In the genomic region with DNA sequence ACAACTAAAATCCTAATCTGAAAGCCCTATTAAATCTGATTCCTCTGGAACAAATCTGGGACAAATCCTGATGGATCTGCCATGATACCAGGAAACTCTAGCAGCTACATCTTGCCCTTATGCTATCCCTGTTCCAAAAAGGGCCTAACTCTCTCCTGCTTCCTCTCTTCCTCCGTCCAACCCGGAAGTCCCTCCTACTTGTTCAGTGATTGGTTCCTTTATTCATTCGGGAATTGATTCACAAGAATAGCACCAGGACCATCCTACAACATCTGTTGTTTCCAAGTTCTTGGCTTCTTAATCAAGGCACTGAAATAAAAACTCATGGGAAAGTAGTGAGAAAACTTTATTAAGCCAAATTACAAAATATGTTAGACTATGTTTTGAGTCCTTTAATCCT, we compare ENCODE assay signal across 30 mouse cellular contexts. TPM values are rescaled to one million over a fixed set of nuclear protein-coding genes. Genes with fewer than 3 reads are reported as not detected.
"Had no signal": no experiment of that assay in that cellular context is flagged by ENCODE, and none has a peak within 500 bp of the region (broad histone marks: within the 10 kb centered on the region; RNA-seq: fewer than 3 reads in every experiment).

No protein-coding gene starts in this region.

- ATAC-seq: liver, postnatal 0 days; lung, postnatal 0 days; midbrain, embryonic 13.5 days; midbrain, embryonic 15.5 days had no signal

- H3K27me3 ChIP-seq: lung, embryonic 15.5 days; midbrain, embryonic 13.5 days; midbrain, embryonic 15.5 days; neural tube, embryonic 13.5 days; neural tube, embryonic 15.5 days had no signal

- H3K9ac ChIP-seq: liver, postnatal 0 days; lung, embryonic 15.5 days; midbrain, embryonic 13.5 days; midbrain, embryonic 15.5 days; neural tube, embryonic 13.5 days; neural tube, embryonic 15.5 days had no signal

- H3K36me3 ChIP-seq: lung, embryonic 15.5 days; midbrain, embryonic 13.5 days; midbrain, embryonic 15.5 days; neural tube, embryonic 13.5 days; neural tube, embryonic 15.5 days had no signal

- H3K4me1 ChIP-seq: midbrain, embryonic 13.5 days; midbrain, embryonic 15.5 days had no signal

- H3K4me2 ChIP-seq: lung, embryonic 15.5 days; midbrain, embryonic 11.5 days; midbrain, embryonic 13.5 days; midbrain, embryonic 15.5 days; neural tube, embryonic 13.5 days; neural tube, embryonic 15.5 days had no signal

- H3K4me3 ChIP-seq: lung, embryonic 15.5 days; megakaryocyte, embryonic 14.5 days; midbrain, embryonic 13.5 days; midbrain, embryonic 15.5 days; neural tube, embryonic 13.5 days; neural tube, embryonic 15.5 days had no signal

- H3K27ac ChIP-seq: lung, embryonic 15.5 days; macrophage; midbrain, embryonic 13.5 days; midbrain, embryonic 15.5 days; neural tube, embryonic 13.5 days; neural tube, embryonic 15.5 days had no signal

- DNase-seq: liver, postnatal 0 days; lung, adult 2 months; lung, postnatal 14 days; lung, postnatal 36 days; retina, postnatal 1 day; right cerebral cortex, adult 18-20 months; right cerebral cortex, postnatal 25 days; right cerebral cortex, postnatal 4 days; spleen, adult 18-20 months; thymus, adult 18-20 months; thymus, postnatal 14 days; thymus, postnatal 36 days had no signal

- H3K9me3 ChIP-seq: lung, embryonic 15.5 days; megakaryocyte, embryonic 14.5 days; midbrain, embryonic 13.5 days; midbrain, embryonic 15.5 days; neural tube, embryonic 13.5 days; neural tube, embryonic 15.5 days had no signal

RNA-seq across cellular contexts. Expression of a gene that starts 48.7 kb away (rescaled TPM):
- total RNA-seq: megakaryocyte progenitor cell, adult 5-6 weeks; midbrain, postnatal 0 days; monocyte, adult 5-6 weeks had no signal
- polyA plus RNA-seq: liver, postnatal 0 days; lung, adult 2 months; lung, embryonic 15.5 days; lung, postnatal 0 days; macrophage; midbrain, embryonic 11.5 days; midbrain, embryonic 13.5 days; midbrain, embryonic 15.5 days; midbrain, postnatal 0 days; neural tube, embryonic 11.5 days; neural tube, embryonic 13.5 days; neural tube, embryonic 15.5 days; small intestine, adult 2 months; stomach, embryonic 14.5 days; stomach, embryonic 16.5 days; urinary bladder, adult 2 months had no signal

RNA-seq across cellular contexts. Expression of a gene that starts 52.0 kb away (rescaled TPM):
- total RNA-seq: megakaryocyte progenitor cell, adult 5-6 weeks; midbrain, postnatal 0 days; monocyte, adult 5-6 weeks had no signal
- polyA plus RNA-seq: lung, adult 2 months; lung, embryonic 15.5 days; lung, postnatal 0 days; macrophage; midbrain, embryonic 11.5 days; midbrain, embryonic 13.5 days; midbrain, embryonic 15.5 days; midbrain, postnatal 0 days; neural tube, embryonic 11.5 days; neural tube, embryonic 13.5 days; neural tube, embryonic 15.5 days; small intestine, adult 2 months; stomach, embryonic 14.5 days; stomach, embryonic 16.5 days; thymus, postnatal 0 days; urinary bladder, adult 2 months had no signal
